ENCODE assay signal across 8 mouse cellular contexts in genomic region chr11:8859868-8860267, GRCm38 (mm10).
DNase-seq lines count a peak whose midpoint lies in the region; ATAC-seq lines count a peak whose summit lies in the region.

No protein-coding gene starts in this region.

- no peak overlapping the region for H3K9ac ChIP-seq in heart, embryonic 11.5 days (ENCODE audit: low read depth, low read length)

- no peaks in the 10 kb centered on the region for H3K36me3 ChIP-seq in heart, embryonic 11.5 days (ENCODE audit: control insufficient read depth, insufficient read depth, low read length)
- H3K36me3 ChIP-seq in limb, embryonic 10.5 days = no peaks in the 10 kb centered on the region

- no peaks in the 10 kb centered on the region for H3K4me1 ChIP-seq in heart, embryonic 11.5 days (ENCODE audit: control insufficient read depth, insufficient read depth, low read length)
- peaks cover 9% of the 10 kb centered on the region; the same call in 1 of the 2 replicates for H3K4me1 ChIP-seq in limb, embryonic 10.5 days

- no peak overlapping the region for H3K4me3 ChIP-seq in heart, embryonic 11.5 days (ENCODE audit: low read depth, low read length)
- H3K4me3 ChIP-seq in limb, embryonic 10.5 days = no peak overlapping the region

- no peak for ATAC-seq in heart, embryonic 11.5 days (replicated peaks; ENCODE audit: insufficient number of reproducible peaks, low FRiP score, low TSS enrichment)

- WGBS in heart, embryonic 11.5 days (ENCODE audit: insufficient replicate concordance) = 24% methylated on average over 5 of the region's 5 CpGs
- 27% methylated on average over 5 of the region's 5 CpGs for WGBS in limb, embryonic 10.5 days

- H3K27ac ChIP-seq in heart, embryonic 11.5 days (ENCODE audit: low read depth, low read length) = no peak overlapping the region
- no peak overlapping the region for H3K27ac ChIP-seq in limb, embryonic 10.5 days

- no peaks in the 10 kb centered on the region for H3K9me3 ChIP-seq in heart, embryonic 11.5 days (replicated peaks; ENCODE audit: control insufficient read depth, low read length)
- no peaks in the 10 kb centered on the region for H3K9me3 ChIP-seq in limb, embryonic 10.5 days (replicated peaks)

- H3K27me3 ChIP-seq in heart, embryonic 11.5 days (ENCODE audit: control insufficient read depth, insufficient read depth, low read length) = no peaks in the 10 kb centered on the region
- H3K27me3 ChIP-seq in limb, embryonic 10.5 days (ENCODE audit: low read depth, poor library complexity, severe bottlenecking) = no peaks in the 10 kb centered on the region

- no peak overlapping the region for H3K4me2 ChIP-seq in heart, embryonic 11.5 days

- DNase-seq in heart, adult 11 months = peak; percentile 92
- DNase-seq in R1 (ENCODE audit: low read depth, low spot score) = peak; percentile 77
- peak; percentile 80 for DNase-seq in embryo, embryonic 11 days
- peak; percentile 88 for DNase-seq in heart, postnatal 4 days
- peak; percentile 86 for DNase-seq in limb, embryonic 10.5 days (ENCODE audit: low spot score)
- peak; percentile 76 for DNase-seq in ovary, postnatal 14 days (ENCODE audit: low spot score)
- peak; percentile 78 for DNase-seq in thymus, postnatal 14 days
